In the genomic region with DNA sequence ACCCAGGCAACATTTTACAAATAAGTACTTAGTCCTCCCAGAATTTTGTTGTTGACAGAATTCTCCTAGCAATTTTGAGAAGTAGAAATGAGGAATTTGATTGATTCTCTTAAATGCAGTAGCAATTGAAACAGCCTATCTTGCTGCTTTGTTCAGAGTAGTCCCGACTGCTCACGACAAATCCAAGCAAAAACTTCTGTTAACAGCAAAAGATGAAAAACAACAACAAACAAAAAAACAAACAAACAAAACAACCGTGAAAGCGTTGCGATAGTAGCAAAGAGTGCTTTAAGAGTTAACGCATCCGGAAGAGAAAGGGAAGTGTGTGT, we compare ENCODE assay signal across 8 mouse cellular contexts. TPM values are rescaled to one million over a fixed set of nuclear protein-coding genes. Genes with fewer than 3 reads are reported as not detected.
A peak's percentile ranks its signal among the peaks of the same experiment; 100 is the strongest.
DNase-seq lines count a peak whose midpoint lies in the region; ATAC-seq and TF ChIP-seq lines count a peak whose summit lies in the region.

No protein-coding gene starts in this region.

- H3K27me3 ChIP-seq in kidney, embryonic 15.5 days, result no peaks in the 10 kb centered on the region
- H3K27me3 ChIP-seq in embryonic facial prominence, embryonic 11.5 days (ENCODE audit: control insufficient read depth, insufficient read depth, low read length), result no peaks in the 10 kb centered on the region
- no peaks in the 10 kb centered on the region for H3K27me3 ChIP-seq in midbrain, postnatal 0 days (ENCODE audit: insufficient read depth, low read length)

- DNase-seq in kidney, postnatal 10 days, result no peak
- DNase-seq in embryonic facial prominence, embryonic 11.5 days (ENCODE audit: low spot score), result no peak
- DNase-seq in midbrain, postnatal 0 days (ENCODE audit: low spot score), result no peak
- no peak for DNase-seq in left cerebral cortex, adult 11 months (ENCODE audit: low spot score)
- no peak for DNase-seq in gastrocnemius, adult 18-20 months (ENCODE audit: low spot score)
- no peak for DNase-seq in left cerebral cortex, postnatal 25 days (ENCODE audit: low spot score in 2 of 2)

- peak overlapping the region; percentile 44 for H3K4me3 ChIP-seq in kidney, embryonic 15.5 days (replicated peaks)
- H3K4me3 ChIP-seq in embryonic facial prominence, embryonic 11.5 days (ENCODE audit: low read depth, low read length), result 0 out of 2 replicates have a peak overlapping the region, but pooled peaks have one; percentile 11
- peak overlapping the region; percentile 32 for H3K4me3 ChIP-seq in midbrain, postnatal 0 days (ENCODE audit: low read depth, low read length)

- no peak for TF ChIP-seq CTCF in midbrain, postnatal 0 days (IDR thresholded peaks at IDR 0.05)

- H3K9me3 ChIP-seq in kidney, embryonic 15.5 days (replicated peaks), result no peaks in the 10 kb centered on the region
- H3K9me3 ChIP-seq in embryonic facial prominence, embryonic 11.5 days (replicated peaks; ENCODE audit: control insufficient read depth, low read length), result no peaks in the 10 kb centered on the region
- H3K9me3 ChIP-seq in midbrain, postnatal 0 days (ENCODE audit: low read length), result no peaks in the 10 kb centered on the region

- no peaks in the 10 kb centered on the region for H3K36me3 ChIP-seq in kidney, embryonic 15.5 days
- no peaks in the 10 kb centered on the region for H3K36me3 ChIP-seq in embryonic facial prominence, embryonic 11.5 days (replicated peaks; ENCODE audit: control insufficient read depth, insufficient read depth, low read depth, low read length)
- H3K36me3 ChIP-seq in midbrain, postnatal 0 days (ENCODE audit: insufficient read depth, low read length), result no peaks in the 10 kb centered on the region

- ATAC-seq in kidney, embryonic 15.5 days (replicated peaks; ENCODE audit: low FRiP score), result no peak; the same call in 1 of the 2 replicates
- no peak for ATAC-seq in embryonic facial prominence, embryonic 11.5 days (replicated peaks; ENCODE audit: insufficient number of reproducible peaks, low FRiP score, low TSS enrichment, low read depth)
- peak; percentile 63 for ATAC-seq in inflammation-experienced regulatory T-cells, adult 6 months
- no peak for ATAC-seq in midbrain, postnatal 0 days (ENCODE audit: low FRiP score)

- peak overlapping the region; percentile 83 for H3K27ac ChIP-seq in kidney, embryonic 15.5 days
- no peak overlapping the region for H3K27ac ChIP-seq in embryonic facial prominence, embryonic 11.5 days (replicated peaks; ENCODE audit: low read depth, low read length)
- 0 out of 2 replicates have a peak overlapping the region, but pooled peaks have one; percentile 68 for H3K27ac ChIP-seq in midbrain, postnatal 0 days (ENCODE audit: low read depth, low read length)

- intact Hi-C loops in left cerebral cortex, postnatal 25 days (cut with DNase I), result loop anchor here (2.0 to 5.0 kb wide), 2 partner anchors 17 to 46 kb away; no protein-coding TSS in a partner anchor

- H3K4me2 ChIP-seq in kidney, embryonic 15.5 days, result peak overlapping the region; percentile 60
- H3K4me2 ChIP-seq in embryonic facial prominence, embryonic 11.5 days (ENCODE audit: low read depth, low read length), result peak overlapping the region; percentile 19
- H3K4me2 ChIP-seq in midbrain, postnatal 0 days (ENCODE audit: low read depth, low read length, poor library complexity, severe bottlenecking), result peak overlapping the region; percentile 44

- H3K9ac ChIP-seq in kidney, embryonic 15.5 days, result peak overlapping the region; percentile 41; the same call in 1 of the 2 replicates
- H3K9ac ChIP-seq in embryonic facial prominence, embryonic 11.5 days (replicated peaks; ENCODE audit: low read length), result peak overlapping the region; percentile 46; the same call in 1 of the 2 replicates
- peak overlapping the region; percentile 46 for H3K9ac ChIP-seq in midbrain, postnatal 0 days (replicated peaks; ENCODE audit: low read length, poor library complexity, severe bottlenecking)

- H3K4me1 ChIP-seq in kidney, embryonic 15.5 days, result peaks cover 15% of the 10 kb centered on the region
- no peaks in the 10 kb centered on the region for H3K4me1 ChIP-seq in embryonic facial prominence, embryonic 11.5 days (ENCODE audit: control insufficient read depth, insufficient read depth, low read length)
- no peaks in the 10 kb centered on the region; the same call in 1 of the 2 replicates for H3K4me1 ChIP-seq in midbrain, postnatal 0 days (ENCODE audit: insufficient read depth, low read length)

- WGBS in kidney, embryonic 15.5 days, result 0% methylated on average over 7 of the region's 7 CpGs
- under 1% methylated on average over 7 of the region's 7 CpGs for WGBS in embryonic facial prominence, embryonic 11.5 days
- 2% methylated on average over 7 of the region's 7 CpGs for WGBS in midbrain, postnatal 0 days

RNA-seq across cellular contexts. Expression of gene Tex14, which starts 21.2 kb away (rescaled TPM):
- 0.60 and 0.65 TPM in 2 replicates for polyA plus RNA-seq in kidney, embryonic 15.5 days (2015; fragmentation: Nextera tagmentation; extraction: Ambion mirVana)
- polyA plus RNA-seq in embryonic facial prominence, embryonic 11.5 days (2014; fragmentation: Nextera tagmentation; extraction: Ambion mirVana), result 0.42 and 0.80 TPM in 2 replicates
- polyA plus RNA-seq in inflammation-experienced regulatory T-cells, adult 6 months (2017; shearing (Covaris generic)), result under 1 TPM in 2 of 3 experiments, not detected in 1; 0.34 to 0.60 TPM
- total RNA-seq in midbrain, postnatal 0 days (2014; rRNA removed), result 0.66 and 4.0 TPM in 2 replicates
- polyA plus RNA-seq in midbrain, postnatal 0 days (2015; fragmentation: Nextera tagmentation; extraction: Ambion mirVana), result 0.31 and 0.35 TPM in 2 replicates
- total RNA-seq in gastrocnemius, adult 18-20 months (2021), result under 1 TPM; 0.14 TPM
- total RNA-seq in left cerebral cortex, postnatal 25 days (2021), result under 1 TPM; 0.25 to 0.32 TPM

RNA-seq across cellular contexts. Expression of gene Rad51c, which starts 21.3 kb away (rescaled TPM):
- 8.3 and 9.1 TPM in 2 replicates for polyA plus RNA-seq in kidney, embryonic 15.5 days (2015; fragmentation: Nextera tagmentation; extraction: Ambion mirVana)
- 12.1 and 13.5 TPM in 2 replicates for polyA plus RNA-seq in embryonic facial prominence, embryonic 11.5 days (2014; fragmentation: Nextera tagmentation; extraction: Ambion mirVana)
- polyA plus RNA-seq in inflammation-experienced regulatory T-cells, adult 6 months (2017; shearing (Covaris generic)), result 1 to 10 TPM; 1.6 to 5.3 (median 2.1) TPM
- total RNA-seq in midbrain, postnatal 0 days (2014; rRNA removed), result 2.0 and 2.4 TPM in 2 replicates
- polyA plus RNA-seq in midbrain, postnatal 0 days (2015; fragmentation: Nextera tagmentation; extraction: Ambion mirVana), result 1.8 and 2.1 TPM in 2 replicates
- under 1 TPM; 0.17 to 0.18 TPM for total RNA-seq in gastrocnemius, adult 18-20 months (2021)
- total RNA-seq in left cerebral cortex, postnatal 25 days (2021), result 1 to 10 TPM; 4.1 TPM
